8 mouse cellular contexts compared by ENCODE assay signal in genomic region chr10:78163923-78164322, GRCm38 (mm10). TPM values are rescaled to one million over a fixed set of nuclear protein-coding genes. Genes with fewer than 3 reads are reported as not detected.
DNase-seq lines count a peak whose midpoint lies in the region; ATAC-seq and TF ChIP-seq lines count a peak whose summit lies in the region.

No protein-coding gene starts in this region.

- H3K4me3 ChIP-seq in liver, embryonic 12.5 days = no peak overlapping the region
- no peak overlapping the region for H3K4me3 ChIP-seq in heart, postnatal 0 days (ENCODE audit: low read depth, low read length)
- no peak overlapping the region for H3K4me3 ChIP-seq in neural tube, embryonic 11.5 days (ENCODE audit: low read depth, low read length)

- WGBS in liver, embryonic 12.5 days (ENCODE audit: insufficient replicate concordance) = 32% methylated on average over 4 of the region's 4 CpGs
- 16% methylated on average over 4 of the region's 4 CpGs for WGBS in heart, postnatal 0 days
- WGBS in neural tube, embryonic 11.5 days = 29% methylated on average over 4 of the region's 4 CpGs

- no peaks in the 10 kb centered on the region for H3K9me3 ChIP-seq in liver, embryonic 12.5 days (replicated peaks)
- H3K9me3 ChIP-seq in heart, postnatal 0 days (replicated peaks; ENCODE audit: control insufficient read depth, low read length) = no peaks in the 10 kb centered on the region
- H3K9me3 ChIP-seq in neural tube, embryonic 11.5 days (ENCODE audit: control insufficient read depth, low read length) = no peaks in the 10 kb centered on the region

- TF ChIP-seq EP300 in heart, postnatal 0 days (IDR thresholded peaks at IDR 0.05; ENCODE audit: low read depth) = no peak

- H3K9ac ChIP-seq in liver, embryonic 12.5 days = no peak overlapping the region
- H3K9ac ChIP-seq in heart, postnatal 0 days (replicated peaks; ENCODE audit: low read depth, low read length) = no peak overlapping the region
- H3K9ac ChIP-seq in neural tube, embryonic 11.5 days (ENCODE audit: low read length) = no peak overlapping the region

- no peaks in the 10 kb centered on the region for H3K27me3 ChIP-seq in liver, embryonic 12.5 days (replicated peaks)
- H3K27me3 ChIP-seq in heart, postnatal 0 days (ENCODE audit: control insufficient read depth, insufficient read depth, low read length) = no peaks in the 10 kb centered on the region
- no peaks in the 10 kb centered on the region for H3K27me3 ChIP-seq in neural tube, embryonic 11.5 days (ENCODE audit: control insufficient read depth, insufficient read depth, low read length)

- intact Hi-C loops in left cerebral cortex, postnatal 14 days (cut with DNase I) = loop anchor here (5.0 kb wide), 1 partner anchor 137 kb away; no protein-coding TSS in a partner anchor

- no peak for ATAC-seq in liver, embryonic 12.5 days
- ATAC-seq in heart, postnatal 0 days (ENCODE audit: insufficient read depth, low read depth) = 0 out of 2 replicates have a peak, but pooled peaks have one; percentile 33
- ATAC-seq in neural tube, embryonic 11.5 days (ENCODE audit: insufficient read depth, low FRiP score, low TSS enrichment) = no peak

- DNase-seq in liver = peak; percentile 51
- DNase-seq in Muller cell, postnatal 12 days (ENCODE audit: inconsistent ontology term) = peak; percentile 45
- peak; percentile 86 to 90 for DNase-seq in cerebellum, postnatal 14 days
- peak; percentile 64 for DNase-seq in heart, postnatal 0 days (ENCODE audit: low spot score)
- peak; percentile 75 to 84 for DNase-seq in left cerebral cortex, postnatal 14 days (ENCODE audit: low spot score in 2 of 2)
- DNase-seq in neural tube, embryonic 11.5 days (ENCODE audit: low spot score) = peak; percentile 65
- peak; percentile 52 to 59 for DNase-seq in thymus, postnatal 36 days

- H3K4me1 ChIP-seq in liver, embryonic 12.5 days = peaks cover 27% of the 10 kb centered on the region
- H3K4me1 ChIP-seq in heart, postnatal 0 days (ENCODE audit: control insufficient read depth, insufficient read depth) = peaks cover 15% of the 10 kb centered on the region; the same call in 1 of the 2 replicates
- no peaks in the 10 kb centered on the region for H3K4me1 ChIP-seq in neural tube, embryonic 11.5 days (ENCODE audit: control insufficient read depth, insufficient read depth, low read length)

- no peak overlapping the region for H3K27ac ChIP-seq in liver, embryonic 12.5 days
- H3K27ac ChIP-seq in heart, postnatal 0 days (ENCODE audit: low read depth) = no peak overlapping the region
- no peak overlapping the region for H3K27ac ChIP-seq in neural tube, embryonic 11.5 days (ENCODE audit: low read depth, low read length)

- H3K36me3 ChIP-seq in liver, embryonic 12.5 days = peaks cover 64% of the 10 kb centered on the region
- H3K36me3 ChIP-seq in heart, postnatal 0 days (replicated peaks; ENCODE audit: control insufficient read depth, insufficient read depth, low read length) = peaks cover 57% of the 10 kb centered on the region
- no peaks in the 10 kb centered on the region; the same call in 1 of the 2 replicates for H3K36me3 ChIP-seq in neural tube, embryonic 11.5 days (ENCODE audit: control insufficient read depth, insufficient read depth, low read length)

- peak; percentile 78 for TF ChIP-seq CTCF in heart, postnatal 0 days (IDR thresholded peaks at IDR 0.05; ENCODE audit: low read depth)

- H3K4me2 ChIP-seq in liver, embryonic 12.5 days = no peak overlapping the region
- no peak overlapping the region for H3K4me2 ChIP-seq in heart, postnatal 0 days (ENCODE audit: low read depth, low read length)
- H3K4me2 ChIP-seq in neural tube, embryonic 11.5 days (ENCODE audit: low read depth) = no peak overlapping the region

RNA-seq across cellular contexts. Expression of gene D10Jhu81e, which starts 5.7 kb away (rescaled TPM):
- polyA plus RNA-seq in liver, embryonic 12.5 days (2016; fragmentation: Nextera tagmentation; extraction: Ambion mirVana) = 17.1 and 19.4 TPM in 2 replicates
- total RNA-seq in heart, postnatal 0 days (2014; rRNA removed; ENCODE audit: low replicate concordance) = 438 and 442 TPM in 2 replicates
- 87.9 and 92.0 TPM in 2 replicates for polyA plus RNA-seq in heart, postnatal 0 days (2015; fragmentation: Nextera tagmentation; extraction: Ambion mirVana)
- 100 to 1,000 TPM; 109 to 115 TPM for total RNA-seq in left cerebral cortex, postnatal 14 days (2021)
- 15.8 and 17.8 TPM in 2 replicates for polyA plus RNA-seq in neural tube, embryonic 11.5 days (2014; fragmentation: Nextera tagmentation; extraction: Ambion mirVana)

RNA-seq across cellular contexts. Expression of gene Pwp2, which starts 21.0 kb away (rescaled TPM):
- polyA plus RNA-seq in liver, embryonic 12.5 days (2016; fragmentation: Nextera tagmentation; extraction: Ambion mirVana) = 23.9 and 25.5 TPM in 2 replicates
- total RNA-seq in heart, postnatal 0 days (2014; rRNA removed; ENCODE audit: low replicate concordance) = 11.5 and 12.1 TPM in 2 replicates
- polyA plus RNA-seq in heart, postnatal 0 days (2015; fragmentation: Nextera tagmentation; extraction: Ambion mirVana) = 6.2 and 6.9 TPM in 2 replicates
- 10 to 100 TPM; 16.4 to 17.3 TPM for total RNA-seq in left cerebral cortex, postnatal 14 days (2021)
- polyA plus RNA-seq in neural tube, embryonic 11.5 days (2014; fragmentation: Nextera tagmentation; extraction: Ambion mirVana) = 22.7 and 24.6 TPM in 2 replicates
